Mouse (Mus musculus) lung, postnatal 25 days (tissue): ENCODE measurements around the gene Gm6583.
A peak's percentile ranks its signal among the peaks of the same experiment; 100 is the strongest.

Experiments used
- DNase-seq: peaks from one replicate; pipeline ENCODE4 v3.0.0; 2022; ENCODE audit warnings: low spot score

The Gm6583 gene

DNA sequence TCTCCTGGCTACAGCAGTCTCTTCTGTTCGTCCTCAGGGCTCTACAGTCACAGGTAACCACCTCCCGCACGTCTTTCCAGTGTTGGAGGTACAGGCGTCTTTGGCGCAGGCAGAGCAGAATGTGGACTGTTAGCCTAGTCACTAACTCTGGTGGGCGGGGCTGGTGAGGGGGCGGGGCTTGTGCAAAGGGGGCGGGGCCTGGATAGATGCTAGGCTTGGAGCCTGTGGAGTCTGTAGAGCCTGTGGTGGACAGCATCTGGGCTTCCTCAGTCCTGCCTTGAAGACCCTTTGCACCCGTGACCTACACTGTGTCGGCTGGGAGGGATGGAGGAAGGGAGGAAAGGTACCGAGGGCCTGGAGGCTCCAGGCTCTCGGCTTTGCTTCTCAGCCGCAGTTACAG is at the start of gene Gm6583:
Gene Gm6583, minus strand, starts transcription at position 124 of the 400 bp plus-strand sequence.
- no peak for DNase-seq

DNA sequence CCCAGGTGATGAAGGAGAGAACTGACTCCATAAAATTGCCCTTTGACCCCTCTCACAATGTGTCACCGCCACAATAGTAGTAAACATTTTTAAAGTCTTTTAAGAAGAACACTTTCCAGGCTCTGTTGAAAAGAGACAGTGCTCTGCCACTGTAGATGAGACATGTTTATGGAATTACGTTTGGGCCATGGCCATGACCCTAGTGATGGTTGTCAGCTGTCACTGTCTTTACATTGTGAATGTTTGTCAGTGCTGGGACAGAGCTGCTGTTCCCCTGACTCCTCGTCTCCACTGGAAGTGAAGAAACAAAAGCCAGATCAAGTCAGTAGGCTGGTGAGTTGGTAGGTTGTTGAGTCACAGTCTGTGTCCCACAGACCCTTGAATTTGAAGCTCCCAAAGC is 46.6 kb upstream of the Gm6583 start:
- no peak for DNase-seq

DNA sequence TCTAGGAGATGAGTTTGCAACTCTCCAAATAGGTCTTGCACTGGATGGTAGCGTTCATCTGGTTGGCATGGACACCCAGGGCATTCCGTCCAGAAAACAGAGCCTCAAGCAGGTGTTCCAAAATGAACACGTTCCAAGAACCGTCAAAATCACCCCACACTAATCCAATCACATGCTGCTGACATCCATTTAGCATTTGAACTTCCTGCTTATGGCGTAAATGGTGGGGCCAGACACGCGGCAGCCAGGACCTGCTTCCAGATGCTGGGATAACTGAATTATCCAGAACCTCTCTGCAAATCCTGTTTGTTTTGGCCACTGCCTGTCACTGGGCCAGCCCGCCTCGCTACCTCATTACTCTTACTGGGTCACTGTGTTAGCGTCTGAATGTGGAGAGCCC is 43.5 kb upstream of the Gm6583 start:
- DNase-seq, result no peak

DNA sequence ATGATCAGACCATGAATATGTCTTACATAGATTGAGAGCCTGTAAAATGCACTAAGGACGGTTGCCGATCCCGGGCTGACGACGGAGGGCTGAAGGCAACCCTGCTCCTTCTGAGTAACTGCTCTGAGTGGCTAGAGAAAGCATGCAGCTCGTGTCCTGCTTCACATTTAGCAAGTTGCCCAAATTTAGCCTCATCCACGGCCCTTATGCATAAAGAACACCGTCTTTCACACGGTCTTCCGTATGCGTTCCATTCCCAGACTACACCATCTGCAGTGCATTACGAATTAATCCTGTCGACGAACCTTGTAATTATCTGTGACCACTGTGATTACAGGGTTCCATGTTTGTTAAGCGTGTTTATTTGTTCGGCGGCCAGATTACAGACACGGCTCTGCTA is 40.2 kb upstream of the Gm6583 start:
- DNase-seq, result no peak

DNA sequence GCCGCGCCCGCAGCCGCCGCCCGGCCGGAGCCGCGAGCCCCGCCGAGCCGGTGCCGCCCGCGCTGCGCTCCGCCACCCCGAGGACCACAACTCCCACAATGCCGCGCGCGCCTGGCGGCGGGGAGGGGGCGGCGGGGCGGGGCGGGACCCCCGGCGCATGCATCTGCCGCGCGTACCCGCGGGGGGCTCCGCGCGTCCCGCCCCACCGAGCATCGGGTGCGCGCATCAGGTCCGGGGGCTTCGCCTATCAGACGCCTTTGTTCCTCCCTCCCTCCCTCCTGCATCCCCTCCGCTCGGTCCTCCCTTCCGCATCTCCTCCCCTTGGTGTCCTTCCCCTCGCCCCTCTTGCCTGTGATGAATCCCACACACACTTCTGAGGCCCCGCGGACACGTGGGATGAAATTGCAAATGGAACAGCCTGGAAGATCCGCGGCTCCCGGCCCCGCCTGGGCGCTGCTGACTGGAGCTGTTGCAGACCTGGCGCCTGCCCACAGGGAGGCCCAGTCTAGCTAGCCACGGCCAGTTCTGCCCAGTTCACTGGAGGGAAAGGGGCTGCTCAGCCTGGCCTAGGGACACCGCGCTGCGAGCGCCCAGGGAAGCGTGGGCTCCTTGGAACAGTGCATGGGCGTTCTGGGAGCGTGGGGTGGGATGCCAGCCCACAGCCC is 39.1 kb upstream of the Gm6583 start, which contains the start of gene Asphd2:
Gene Asphd2, minus strand, starts transcription at position 88 of the 665 bp plus-strand sequence.
- no peak for DNase-seq

DNA sequence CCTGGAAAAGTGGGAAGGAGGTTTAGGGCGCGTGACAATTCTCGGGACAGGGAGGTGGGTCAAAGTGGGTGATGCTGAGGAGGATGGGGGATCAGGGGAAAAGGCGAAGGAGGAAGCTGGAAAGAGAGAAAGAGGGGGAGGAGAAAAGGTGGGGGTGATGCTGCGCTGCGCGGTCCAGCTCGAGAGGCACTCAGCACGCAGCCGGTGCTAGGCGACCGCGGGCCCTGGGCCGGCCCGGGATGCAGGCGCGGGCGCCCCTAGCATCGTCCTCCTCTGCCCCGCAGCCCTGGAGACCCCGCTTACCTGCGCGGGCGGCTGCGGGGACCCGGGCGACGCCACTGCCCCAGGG is 38.6 kb upstream of the Gm6583 start:
- no peak for DNase-seq

DNA sequence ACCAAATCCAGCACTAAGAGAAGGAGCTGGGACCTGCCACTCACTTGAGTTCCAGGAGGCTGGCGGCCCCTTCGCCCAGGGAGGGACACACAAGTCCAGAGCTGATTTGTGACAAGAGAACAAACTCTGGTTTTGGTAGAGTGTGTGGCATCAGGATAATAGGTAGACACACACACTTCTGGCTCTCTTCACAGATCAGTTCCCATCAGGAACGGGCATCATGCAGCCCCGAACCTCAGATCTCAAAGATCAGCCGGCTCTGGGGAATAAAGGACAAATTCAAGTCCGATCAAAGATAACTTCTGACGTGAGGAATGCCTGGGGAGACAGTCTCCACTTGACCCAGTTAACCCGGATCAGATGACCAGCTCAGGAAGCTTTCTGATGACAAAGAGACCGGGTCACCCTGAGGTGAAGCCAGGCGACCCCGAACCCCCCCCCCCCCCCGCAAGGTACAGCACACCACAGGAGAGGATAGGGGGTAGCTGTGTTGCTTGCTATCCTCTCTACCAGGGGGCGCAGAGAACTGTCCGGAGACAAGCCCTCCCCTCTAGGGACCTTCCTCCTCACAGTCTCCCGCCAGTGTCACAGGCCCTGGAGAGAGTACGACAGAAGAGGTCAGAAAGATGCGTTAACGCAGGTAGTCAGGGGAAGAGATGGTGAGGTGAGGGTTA is 38.0 kb upstream of the Gm6583 start:
- DNase-seq, result no peak

DNA sequence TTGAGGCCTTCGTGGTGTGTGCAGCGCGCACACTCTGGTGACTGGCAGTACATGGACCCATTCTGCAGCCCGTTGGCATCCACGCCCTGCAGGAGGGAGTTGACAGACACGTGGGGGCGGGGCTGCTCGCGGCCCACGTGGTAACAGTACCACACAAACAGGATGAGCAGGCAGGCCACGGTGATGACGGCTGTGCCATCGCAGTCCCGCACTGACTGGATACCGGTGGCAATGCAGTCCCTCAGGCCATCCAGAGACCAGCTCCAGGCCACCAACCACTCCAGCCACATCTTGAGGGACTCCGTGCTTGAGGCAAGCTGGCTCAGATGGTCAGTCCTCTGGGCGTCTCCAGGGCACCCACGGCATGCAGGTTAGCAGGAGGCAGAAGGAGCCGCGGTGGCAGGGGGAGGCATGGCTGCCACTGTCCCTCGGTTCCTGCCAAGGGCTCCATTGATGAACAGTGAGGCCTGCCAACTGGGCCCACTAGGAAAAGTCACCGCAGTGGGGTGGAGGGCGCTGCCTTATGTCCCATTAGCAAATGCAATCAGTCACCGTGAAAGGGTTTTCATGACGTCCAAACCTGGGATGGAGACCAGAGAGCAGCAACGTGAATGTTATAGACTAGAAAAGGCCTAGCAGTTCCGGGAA is 36.0 kb upstream of the Gm6583 start:
- no peak for DNase-seq

DNA sequence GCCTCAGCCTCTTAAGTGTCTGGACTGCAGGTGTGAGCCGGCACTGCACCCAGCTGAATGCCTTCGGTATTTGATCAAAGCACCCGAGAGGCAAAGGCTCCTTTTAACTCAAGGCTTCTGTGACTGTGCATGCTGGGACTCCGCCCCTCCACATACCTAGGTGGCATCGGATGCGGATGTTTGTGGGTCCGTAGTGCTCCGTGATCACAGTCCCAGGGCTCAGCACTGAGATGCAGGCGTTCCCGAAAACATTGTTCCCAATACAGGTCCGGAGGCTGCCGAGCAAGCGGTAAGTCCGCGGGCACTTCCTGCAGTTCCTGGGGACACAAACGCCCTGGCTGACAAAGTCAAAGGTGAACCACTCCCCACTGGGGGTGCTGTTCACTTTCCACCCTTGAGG is 35.2 kb upstream of the Gm6583 start:
- no peak for DNase-seq

DNA sequence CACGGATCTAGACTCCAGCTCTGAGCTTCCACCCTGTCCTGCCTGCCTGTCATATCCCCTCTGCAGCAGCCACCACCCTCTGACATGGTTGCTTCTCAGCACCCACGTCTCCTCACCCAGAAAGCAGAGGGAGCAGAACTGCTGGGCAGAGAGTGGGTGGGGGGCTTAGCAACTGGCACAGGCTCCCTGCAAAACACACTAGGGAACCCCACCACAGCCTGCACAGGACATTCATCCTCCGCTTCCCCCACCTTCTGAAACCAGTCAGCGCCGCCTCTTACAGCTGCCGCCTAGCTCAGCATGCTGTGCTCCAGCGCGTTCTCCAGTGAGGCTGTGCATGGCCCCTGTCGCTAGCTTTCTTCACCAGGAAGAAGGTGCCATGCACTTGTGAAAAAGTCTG is 33.5 kb upstream of the Gm6583 start:
- DNase-seq, result no peak

DNA sequence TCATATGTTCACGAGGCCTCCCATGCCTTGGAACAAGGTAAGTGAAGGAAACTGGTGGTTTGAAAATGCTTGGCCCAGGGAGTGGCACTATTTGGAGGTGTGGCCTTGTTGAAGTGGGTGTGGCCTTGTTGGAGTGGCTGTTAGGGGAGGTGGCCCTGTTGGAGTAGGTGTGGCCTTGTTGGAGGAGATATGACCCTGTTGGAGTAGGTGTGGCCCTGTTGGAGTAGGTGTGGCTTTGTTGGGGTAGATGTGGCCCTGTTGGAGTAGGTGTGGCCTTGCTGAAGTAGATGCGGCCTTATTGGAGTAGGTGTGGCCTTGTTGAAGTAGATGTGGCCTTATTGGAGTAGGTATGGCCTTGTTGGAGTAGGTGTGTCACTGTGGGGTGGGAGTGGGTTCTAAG is 30.1 kb upstream of the Gm6583 start:
- no peak for DNase-seq

DNA sequence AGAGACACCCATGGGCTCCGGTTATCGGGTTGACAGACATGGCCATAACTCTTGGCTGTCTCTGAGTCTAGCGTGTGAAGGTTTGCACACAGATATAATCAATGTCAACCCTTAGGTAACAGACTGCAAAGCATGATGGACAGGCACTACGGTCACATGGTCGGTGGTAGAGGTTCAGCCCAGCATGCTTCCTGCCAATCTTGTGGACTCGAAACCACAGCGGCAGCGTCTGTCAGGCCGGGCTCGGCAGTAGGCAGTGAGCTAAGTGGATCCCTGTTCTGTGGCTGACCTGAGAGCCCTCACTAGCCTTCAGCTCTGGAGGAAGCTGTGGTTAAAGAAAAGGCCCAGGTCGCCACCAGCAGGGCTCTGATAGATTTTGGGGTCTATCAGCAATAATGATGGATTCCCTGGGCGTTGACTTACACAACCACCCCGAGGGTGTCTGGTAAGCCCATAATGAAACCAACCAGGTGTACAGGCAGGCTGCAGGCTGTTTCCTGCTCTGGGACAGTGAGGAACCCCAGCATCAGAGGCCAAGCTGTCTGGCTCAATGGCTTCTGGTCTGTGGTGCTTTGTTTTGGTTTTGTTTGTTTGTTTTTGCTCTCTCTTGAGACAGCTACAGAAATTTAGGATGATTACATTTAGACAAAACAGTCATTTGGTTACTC is 29.1 kb upstream of the Gm6583 start:
- no peak for DNase-seq

DNA sequence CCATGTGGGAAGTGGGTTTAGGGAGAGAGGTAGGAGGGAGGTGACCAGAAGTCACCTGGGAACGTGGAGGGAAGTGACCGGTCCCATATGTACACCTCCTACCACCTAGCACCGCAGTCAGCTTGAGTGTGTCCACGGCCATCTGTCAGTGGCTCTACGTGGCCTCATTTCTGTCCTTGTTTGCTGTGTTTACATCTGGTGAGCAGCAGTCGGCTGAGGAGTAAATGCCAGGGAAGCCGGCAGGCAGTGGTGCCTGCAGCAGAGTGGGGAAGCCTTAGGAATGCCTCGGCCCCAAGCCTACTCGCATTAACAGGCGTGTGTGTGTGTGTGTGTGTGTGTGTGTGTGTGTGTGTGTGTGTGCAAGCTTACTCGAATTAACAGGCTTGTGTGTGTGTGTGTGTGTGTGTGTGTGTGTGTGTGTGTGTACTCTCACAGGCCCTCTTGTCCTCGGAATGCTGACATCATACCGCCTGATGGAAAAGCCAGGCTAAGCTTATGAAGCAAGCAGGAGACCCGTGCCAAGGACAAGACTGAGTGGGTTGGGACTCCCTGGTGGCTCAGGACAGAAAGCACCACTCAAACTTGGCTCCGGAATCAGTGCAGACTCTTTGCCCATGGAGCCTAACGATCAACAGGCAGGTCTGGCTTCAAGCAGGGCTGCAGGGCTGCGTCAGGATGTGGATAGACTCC is 27.0 kb upstream of the Gm6583 start:
- DNase-seq, result peak; percentile 34

DNA sequence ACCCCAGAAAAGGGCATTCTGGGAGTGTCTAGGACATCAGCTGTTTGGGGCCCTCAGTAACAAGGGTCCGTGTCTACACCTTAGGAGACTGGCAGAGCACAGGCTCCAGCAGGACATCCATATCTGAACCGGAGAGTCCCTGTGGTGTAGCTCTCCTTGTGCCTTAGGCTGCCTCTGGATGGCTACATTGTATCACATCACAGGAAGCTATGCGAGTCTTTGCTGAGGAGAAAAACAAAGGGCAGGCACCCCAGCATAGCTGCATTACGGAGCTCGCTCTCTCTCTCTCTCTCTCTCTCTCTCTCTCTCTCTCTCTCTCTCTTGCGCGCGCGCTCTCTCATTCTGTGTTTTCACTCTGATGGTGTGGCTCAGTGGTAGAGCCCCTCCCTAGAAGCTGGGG is 26.2 kb upstream of the Gm6583 start:
- no peak for DNase-seq

DNA sequence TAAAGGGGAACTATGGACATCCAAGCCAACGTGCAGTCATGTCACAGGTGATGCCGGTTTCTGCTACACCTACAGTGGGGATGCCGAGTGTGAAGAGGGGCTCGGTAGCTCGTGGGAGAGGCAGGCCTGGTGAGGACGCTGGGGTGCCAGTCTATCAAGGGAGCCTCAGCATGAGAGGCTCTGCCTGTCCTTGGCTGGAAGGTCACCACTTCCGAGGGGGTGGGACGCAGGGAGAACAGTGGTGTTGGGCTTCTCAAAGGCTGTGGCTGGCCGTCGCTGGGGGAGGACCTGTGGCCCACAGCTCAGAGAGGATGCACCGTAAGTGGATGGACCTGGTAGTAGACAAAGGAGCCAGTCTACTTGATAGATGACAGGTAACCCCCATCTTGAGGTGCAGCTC is 25.3 kb upstream of the Gm6583 start:
- DNase-seq, result no peak

DNA sequence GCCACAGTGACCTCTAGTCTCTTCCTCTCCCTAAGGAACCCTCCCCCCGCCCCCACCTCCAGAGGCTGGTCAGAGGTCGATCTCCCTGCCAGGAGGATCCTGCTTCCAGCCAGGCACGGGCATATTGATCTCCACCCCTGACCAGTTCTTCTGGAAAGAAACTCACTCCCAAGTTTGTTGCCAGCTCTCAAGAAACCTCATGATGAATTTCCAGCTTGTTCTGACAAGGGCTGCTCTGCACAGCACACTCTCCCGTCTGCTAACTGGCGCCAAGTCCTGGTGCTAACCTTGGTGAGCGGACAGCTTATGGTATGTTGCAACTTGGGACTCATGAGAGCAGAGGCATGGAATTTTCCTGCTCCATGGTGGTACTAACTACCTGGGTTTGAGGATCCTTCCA is 22.9 kb upstream of the Gm6583 start:
- DNase-seq, result no peak

DNA sequence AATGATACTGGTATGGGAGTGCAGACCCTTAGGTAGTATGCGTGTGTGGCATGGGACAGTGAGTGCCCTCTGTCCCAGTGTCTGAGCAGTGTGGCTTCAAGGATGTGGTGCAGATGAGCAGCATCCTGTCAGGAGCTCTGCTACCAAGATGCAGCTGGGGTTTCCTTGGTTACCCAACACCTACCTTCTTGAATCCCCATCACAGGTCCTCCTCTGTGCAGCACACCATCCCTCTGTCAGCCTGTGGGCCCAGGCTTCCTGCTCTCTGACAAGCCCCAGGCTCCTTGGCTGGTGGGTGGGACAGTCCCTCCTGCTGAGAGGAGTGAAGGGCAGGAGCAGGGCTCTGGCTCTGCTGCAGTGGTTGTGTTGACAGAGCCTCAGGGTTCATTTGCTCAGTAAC is 21.5 kb upstream of the Gm6583 start:
- DNase-seq, result no peak

DNA sequence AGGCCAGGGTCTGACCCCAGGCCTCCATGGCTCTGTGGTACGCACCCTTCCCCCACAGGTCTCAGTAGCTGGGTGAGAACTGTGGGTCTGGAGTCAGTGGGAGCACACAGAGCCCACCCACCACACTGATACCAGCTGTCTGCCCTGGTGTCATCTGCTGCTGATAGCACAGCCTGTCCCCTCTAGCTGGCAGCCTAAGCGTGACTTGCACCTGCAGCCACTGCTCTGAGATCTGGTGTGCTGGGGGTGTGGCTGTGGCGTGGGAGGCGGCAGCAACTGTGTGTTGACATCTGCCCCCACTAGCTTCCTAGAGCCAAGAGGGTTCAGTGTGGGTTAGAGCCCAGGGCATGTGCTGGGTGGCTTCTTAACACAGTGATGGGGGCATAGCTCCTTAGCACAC is 20.3 kb upstream of the Gm6583 start:
- DNase-seq, result no peak

DNA sequence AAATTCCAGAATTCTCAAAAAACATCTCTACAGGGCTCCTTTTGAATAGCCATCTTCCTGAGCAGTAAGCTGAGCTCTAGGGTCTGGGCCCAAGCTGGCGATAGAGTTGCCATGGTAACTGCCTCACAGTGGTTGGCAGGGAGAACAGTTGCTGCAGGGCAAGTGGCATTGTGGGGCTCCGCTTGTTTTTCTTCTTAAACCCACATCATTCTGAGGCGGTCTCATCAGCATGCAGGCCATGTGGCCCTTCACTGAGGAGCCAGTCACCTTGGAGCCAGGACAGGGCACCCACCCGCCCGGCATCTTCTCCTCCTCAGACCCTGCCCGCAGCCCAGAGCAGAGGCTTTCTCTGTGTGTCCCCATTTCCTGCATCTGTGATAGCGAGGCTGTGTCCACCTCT is 16.1 kb upstream of the Gm6583 start:
- no peak for DNase-seq

DNA sequence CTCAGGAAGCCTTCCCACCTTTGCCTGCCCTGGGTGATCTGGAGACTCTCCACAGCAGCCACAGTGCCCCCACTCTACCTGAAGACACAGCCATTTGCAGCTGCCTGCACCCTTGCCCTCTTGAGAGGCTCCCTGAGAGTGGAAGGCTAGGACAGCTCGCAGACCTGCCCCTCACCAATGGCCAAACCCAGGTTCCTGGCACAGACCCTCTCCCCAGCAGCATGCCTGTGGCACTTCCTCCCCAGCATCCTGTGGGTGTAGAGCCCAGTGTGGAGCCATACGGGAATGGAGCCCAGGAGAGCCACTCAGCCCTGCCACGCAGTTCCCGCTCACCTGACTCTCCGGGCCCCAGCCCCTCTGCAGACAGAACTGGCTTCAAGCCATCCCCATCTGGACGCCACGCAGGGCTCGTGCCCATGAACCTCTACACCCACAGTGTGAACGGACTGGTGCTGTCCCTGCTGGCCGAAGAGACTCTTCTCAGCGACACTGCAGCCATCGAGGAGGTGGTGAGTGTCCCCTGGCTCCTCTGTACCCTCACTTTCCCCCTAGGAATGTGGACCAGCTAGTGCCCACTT is 14.5 kb upstream of the Gm6583 start:
- DNase-seq, result no peak

DNA sequence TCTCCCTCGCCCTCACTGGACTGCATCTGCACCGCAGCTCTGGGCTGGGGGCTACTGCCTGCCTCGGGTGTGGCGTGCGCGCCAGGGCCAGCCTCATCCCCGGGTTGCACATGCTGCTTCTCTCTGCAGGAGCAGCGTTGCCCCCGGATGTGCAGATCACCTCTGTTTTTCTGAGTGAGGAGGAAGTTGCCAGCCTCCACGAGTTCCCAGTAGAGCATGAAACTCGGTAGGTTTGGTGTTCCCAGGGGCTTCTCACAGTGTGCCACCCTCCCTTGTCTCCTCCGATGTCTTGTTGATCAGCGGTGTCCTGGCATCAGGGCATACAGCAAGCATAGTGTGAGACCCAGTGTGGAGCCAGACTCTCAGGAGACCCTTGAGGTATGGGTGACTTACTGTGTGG is 13.5 kb upstream of the Gm6583 start:
- DNase-seq, result no peak

DNA sequence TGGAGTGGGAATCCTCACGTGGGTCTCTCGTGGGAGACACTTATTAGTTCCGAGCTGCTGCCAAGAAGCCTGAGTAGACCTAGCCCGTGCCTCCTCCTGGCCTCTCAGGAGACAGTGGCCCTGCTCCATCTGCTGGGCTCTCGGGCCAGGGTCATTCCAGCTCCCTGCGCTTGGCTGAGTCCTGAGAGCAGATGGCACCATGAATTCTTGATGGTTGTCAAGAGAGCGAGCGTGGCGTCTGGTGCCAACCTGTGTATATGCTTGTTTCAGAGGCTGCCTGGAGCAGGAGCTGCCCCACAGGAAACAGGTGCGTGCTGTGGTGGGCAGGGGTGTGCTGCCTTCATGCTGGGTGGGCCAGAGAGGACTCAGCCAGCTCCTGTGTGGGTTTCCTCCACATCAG is 12.8 kb upstream of the Gm6583 start:
- DNase-seq, result no peak
